Mouse (Mus musculus) neural tube, embryonic 12.5 days (tissue): ENCODE data around the gene Vmn1r126. TPM values are rescaled to one million over a fixed set of nuclear protein-coding genes. Genes with fewer than 3 reads are reported as not detected.
"Not testable (repeated sequence)": the region's sequence is repeated elsewhere in the genome, so short reads cannot be mapped to it uniquely, and the experiment has no call there.

Experiments
- ATAC-seq: fragments of 200-750 bp; cut with Nextera tagmentation; 2 replicates; pipeline ENCODE4 v1.8.0; 2017; ENCODE audit warnings: low read depth, mild to moderate bottlenecking, moderate TSS enrichment, moderate library complexity; ENCODE audit not compliant: low FRiP score
- H3K27ac ChIP-seq: fragments of 300-500 bp; sonication (generic); 2 replicates; pipeline ENCODE4 v1.5.1; 2016
- H3K27me3 ChIP-seq: fragments of 300-500 bp; sonication (generic); replicated peaks from 2 replicates; pipeline ENCODE4 v1.6.1; 2016; ENCODE audit warnings: mild to moderate bottlenecking
- H3K36me3 ChIP-seq: fragments of 300-500 bp; sonication (generic); 2 replicates; pipeline ENCODE4 v1.6.1; 2016; ENCODE audit warnings: mild to moderate bottlenecking
- H3K4me1 ChIP-seq: fragments of 300-500 bp; sonication (generic); 2 replicates; pipeline ENCODE4 v1.6.1; 2016
- H3K4me2 ChIP-seq: fragments of 300-500 bp; sonication (generic); replicated peaks from 2 replicates; pipeline ENCODE4 v1.6.1; 2016; ENCODE audit warnings: mild to moderate bottlenecking
- H3K4me3 ChIP-seq: fragments of 300-500 bp; sonication (generic); 2 replicates; pipeline ENCODE4 v1.5.1; 2016
- H3K9ac ChIP-seq: fragments of 300-500 bp; sonication (generic); 2 replicates; pipeline ENCODE4 v1.6.1; 2016; ENCODE audit warnings: mild to moderate bottlenecking
- H3K9me3 ChIP-seq: fragments of 300-500 bp; sonication (generic); 2 replicates; pipeline ENCODE4 v1.6.1; 2016; ENCODE audit warnings: mild to moderate bottlenecking
- WGBS: fragments of 180-500 bp; shearing (Covaris S2); methylation state at CpG from one replicate; pipeline ENCODE4 v1.1.7; 2016; 5-methylcytosine and 5-hydroxymethylcytosine counted together
- polyA plus RNA-seq: library from polyadenylated mRNA; unstranded; fragments of >200 nt; fragmentation: Nextera tagmentation; extraction: Ambion mirVana; gene quantifications from 2 replicates; pipeline ENCODE4 v1.2.1, GENCODE M21; 2016

Vmn1r126 gene
- not detected in 2 replicates for polyA plus RNA-seq

DNA sequence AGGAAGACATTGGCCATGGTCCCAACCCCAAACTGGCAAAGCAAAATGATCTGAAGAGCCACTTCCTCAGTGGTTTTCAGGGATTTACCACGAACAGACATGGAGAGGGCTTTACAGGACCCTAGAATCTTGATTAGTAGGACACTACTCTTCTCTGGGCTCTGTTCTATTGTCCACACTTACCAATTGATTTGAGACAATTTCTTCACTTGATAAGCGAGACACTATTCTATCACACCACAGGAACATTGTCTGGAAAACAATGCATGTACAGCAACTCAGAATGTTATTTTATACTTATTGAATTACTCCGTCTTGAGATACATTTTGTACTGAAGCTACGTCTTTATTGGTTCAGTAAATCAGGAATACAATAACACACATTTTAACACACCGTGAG lies at the start of gene Vmn1r126:
Vmn1r126 (minus strand) TSS at position 101 of the 400 bp plus-strand sequence.
- not testable (repeated sequence) for H3K9me3 ChIP-seq, H3K36me3 ChIP-seq, H3K4me3 ChIP-seq, H3K27me3 ChIP-seq, H3K27ac ChIP-seq, H3K9ac ChIP-seq, H3K4me1 ChIP-seq, H3K4me2 ChIP-seq, ATAC-seq
- no CpG with 5 or more reads among the region's 5 CpGs for WGBS

DNA sequence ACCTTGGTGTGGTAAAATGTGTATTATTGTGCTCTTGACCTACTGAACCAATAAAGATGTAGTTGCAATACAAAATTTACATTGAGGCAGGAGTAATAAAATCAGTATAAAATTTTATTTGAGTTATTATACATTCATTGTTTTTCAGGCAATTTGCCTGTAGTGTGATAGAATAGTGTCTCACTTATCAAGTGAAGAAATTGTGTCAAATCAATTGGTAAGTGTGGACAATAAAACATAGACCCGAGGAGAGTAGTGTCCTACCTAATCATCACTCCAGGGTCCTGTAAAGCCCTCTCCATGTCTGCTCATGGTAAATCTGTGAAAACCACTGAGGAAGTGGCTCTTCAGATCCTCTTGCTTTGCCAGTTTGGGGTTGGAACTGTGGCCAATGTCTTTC lies 47.8 kb upstream of the Vmn1r126 start, which contains the start of gene Vmn1r128:
Vmn1r128 (plus strand) TSS at position 301 of the 400 bp plus-strand sequence.
- not testable (repeated sequence) for H3K27me3 ChIP-seq, H3K27ac ChIP-seq, H3K4me2 ChIP-seq, ATAC-seq, H3K9me3 ChIP-seq, H3K4me1 ChIP-seq, H3K4me3 ChIP-seq, H3K36me3 ChIP-seq, H3K9ac ChIP-seq
- 81% methylated on average over 1 of the region's 1 CpGs for WGBS

DNA sequence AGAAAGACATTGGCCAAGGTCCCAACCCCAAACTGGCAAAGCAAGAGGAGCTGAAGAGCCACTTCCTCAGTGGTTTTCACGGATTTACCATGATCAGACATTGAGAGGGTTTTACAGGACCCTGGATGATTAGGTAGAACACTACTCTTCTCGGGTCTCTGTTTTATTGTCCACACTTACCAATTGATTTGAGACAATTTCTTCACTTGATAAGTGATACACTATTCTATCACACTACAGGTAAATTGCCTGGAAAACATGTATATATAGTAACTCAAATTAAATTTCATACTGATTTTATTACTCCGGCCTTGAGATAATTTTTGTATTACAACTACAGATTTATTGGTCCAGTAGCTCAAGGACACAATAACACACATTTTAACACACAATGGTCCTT lies 18.5 kb upstream of the Vmn1r126 start, which contains the start of gene Vmn1r127:
Vmn1r127 (minus strand) TSS at position 101 of the 400 bp plus-strand sequence.
- no CpG with 5 or more reads among the region's 3 CpGs for WGBS
- not testable (repeated sequence) for H3K36me3 ChIP-seq, H3K4me3 ChIP-seq, H3K9ac ChIP-seq, H3K4me2 ChIP-seq, H3K9me3 ChIP-seq, ATAC-seq, H3K27me3 ChIP-seq, H3K27ac ChIP-seq, H3K4me1 ChIP-seq

DNA sequence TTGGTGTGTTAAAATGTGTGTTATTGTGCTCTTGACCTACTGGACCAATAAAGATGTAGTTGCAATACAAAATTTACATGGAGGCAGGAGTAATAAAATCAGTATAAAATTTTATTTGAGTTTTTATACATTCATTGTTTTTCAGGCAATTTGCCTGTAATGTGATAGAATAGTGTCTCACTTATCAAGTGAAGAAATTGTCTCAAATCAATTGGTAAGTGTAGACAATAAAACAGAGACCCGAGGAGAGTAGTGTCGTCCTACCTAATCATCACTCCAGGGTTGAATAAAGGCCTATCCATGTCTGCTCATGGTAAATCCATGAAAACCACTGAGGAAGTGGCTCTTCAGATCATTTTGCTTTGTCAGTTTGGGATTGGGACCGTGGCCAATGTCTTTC lies 29.4 kb downstream of the Vmn1r126 start, which contains the start of gene Vmn1r125:
Vmn1r125 (plus strand) TSS at position 301 of the 400 bp plus-strand sequence.
- H3K27me3 ChIP-seq, H3K36me3 ChIP-seq, ATAC-seq, H3K9me3 ChIP-seq, H3K4me3 ChIP-seq, H3K4me2 ChIP-seq, H3K4me1 ChIP-seq, H3K27ac ChIP-seq, H3K9ac ChIP-seq: not testable (repeated sequence)
- 74% methylated on average over 3 of the region's 3 CpGs for WGBS

DNA sequence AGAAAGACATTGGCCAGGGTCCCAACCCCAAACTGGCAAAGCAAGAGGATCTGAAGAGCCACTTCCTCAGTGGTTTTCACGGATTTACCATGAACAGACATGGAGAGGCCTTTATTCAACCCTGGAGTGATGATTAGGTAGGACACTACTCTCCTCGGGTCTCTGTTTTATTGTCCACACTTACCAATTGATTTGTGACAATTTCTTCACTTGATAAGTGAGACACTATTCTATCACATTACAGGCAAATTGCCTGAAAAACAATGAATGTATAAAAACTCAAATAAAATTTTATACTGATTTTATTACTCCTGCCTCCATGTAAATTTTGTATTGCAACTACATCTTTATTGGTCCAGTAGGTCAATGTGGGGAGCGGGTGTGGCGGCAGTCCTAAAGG lies 40.8 kb downstream of the Vmn1r126 start, which contains the start of gene Vmn1r124:
Vmn1r124 (minus strand) TSS at position 101 of the 400 bp plus-strand sequence.
- not testable (repeated sequence) for H3K27me3 ChIP-seq, ATAC-seq, H3K4me1 ChIP-seq, H3K4me2 ChIP-seq, H3K27ac ChIP-seq, H3K9me3 ChIP-seq, H3K4me3 ChIP-seq, H3K36me3 ChIP-seq, H3K9ac ChIP-seq
- WGBS, result 82% methylated on average over 4 of the region's 4 CpGs

Other genes starting within 250 kb of the Vmn1r126 start
- not detected in 2 replicates for gene Vmn1r120, start 247.7 kb downstream of the Vmn1r126 start, polyA plus RNA-seq
- gene Vmn1r121, start 203.0 kb downstream of the Vmn1r126 start, polyA plus RNA-seq, result not detected in 2 replicates
- not detected in 2 replicates for gene Vmn1r122, start 167.3 kb downstream of the Vmn1r126 start, polyA plus RNA-seq
- not detected in 2 replicates for gene Vmn1r123, start 139.3 kb downstream of the Vmn1r126 start, polyA plus RNA-seq
- gene Gm5157, start 111.0 kb downstream of the Vmn1r126 start, polyA plus RNA-seq, result not detected in 2 replicates
- not detected in 2 replicates for gene Vmn1r124, start 40.9 kb downstream of the Vmn1r126 start, polyA plus RNA-seq
- gene Vmn1r125, start 29.3 kb downstream of the Vmn1r126 start, polyA plus RNA-seq, result not detected in 2 replicates
- gene Vmn1r127, start 18.4 kb upstream of the Vmn1r126 start, polyA plus RNA-seq, result not detected in 2 replicates
- not detected in 2 replicates for gene Vmn1r128, start 47.9 kb upstream of the Vmn1r126 start, polyA plus RNA-seq
- not detected in 2 replicates for gene Vmn1r129, start 59.8 kb upstream of the Vmn1r126 start, polyA plus RNA-seq
- not detected in 2 replicates for gene Gm6882, start 131.3 kb upstream of the Vmn1r126 start, polyA plus RNA-seq
- not detected in 2 replicates for gene Vmn1r130, start 210.3 kb upstream of the Vmn1r126 start, polyA plus RNA-seq
- not detected in 2 replicates for gene Vmn1r131, start 244.6 kb upstream of the Vmn1r126 start, polyA plus RNA-seq